Mouse (Mus musculus): Measurements from ENCODE around the gene Upb1. TPM values are rescaled to one million over a fixed set of nuclear protein-coding genes. Genes with fewer than 3 reads are reported as not detected.

The Upb1 gene
- total RNA-seq, 1 experiment: 0.62 TPM

GRCm38 (mm10) chr10:75477034-75477433, 76.1 kb downstream of the Upb1 start:
- TF ChIP-seq ZNF384 (IDR thresholded peaks at IDR 0.05; ENCODE audit: low read depth, low read length) (no peak), HCFC1 (IDR thresholded peaks at IDR 0.05; ENCODE audit: borderline replicate concordance, insufficient read depth, low read length) (no peak), MAFK (IDR thresholded peaks at IDR 0.05; ENCODE audit: insufficient read depth, low read depth, low read length) (no peak), CHD2 (IDR thresholded peaks at IDR 0.05; ENCODE audit: low read depth, low read length) (no peak), ZC3H11A (IDR thresholded peaks at IDR 0.05; ENCODE audit: borderline replicate concordance, low read depth, low read length) (no peak)
- Histone ChIP-seq H3K4me1 (ENCODE audit: control insufficient read depth in 2 of 2, insufficient read depth in 2 of 2, low read length in 2 of 2, poor library complexity in 1 of 2) (0 out of 4 replicates have a peak, but pooled peaks cover 0 to 2% of the 10 kb centered on the region in 2 experiments), H3K27ac (ENCODE audit: insufficient read depth, low read depth, low read length, poor library complexity, severe bottlenecking) (no peak overlapping the region), H3K9ac (ENCODE audit: insufficient read depth, low read depth, low read length, poor library complexity, severe bottlenecking) (no peak overlapping the region), H3K9me3 (ENCODE audit: control insufficient read depth, insufficient read depth, low read depth, low read length) (no peaks in the 10 kb centered on the region), H3K4me3 (ENCODE audit: insufficient read depth in 1 of 2, low read depth in 1 of 2, low read length in 2 of 2, poor library complexity in 1 of 2, severe bottlenecking in 1 of 2) (no peak overlapping the region), H3K36me3 (ENCODE audit: control insufficient read depth, insufficient read depth, low read length, poor library complexity, severe bottlenecking) (no peaks in the 10 kb centered on the region)
- in situ Hi-C loops (cut with MboI; ENCODE audit: low sequenced_read_pairs in 2 of 2, unreplicated experiment in 2 of 2): no loop called here
- DNase-seq (ENCODE audit: low read depth, low spot score): no peak

DNA sequence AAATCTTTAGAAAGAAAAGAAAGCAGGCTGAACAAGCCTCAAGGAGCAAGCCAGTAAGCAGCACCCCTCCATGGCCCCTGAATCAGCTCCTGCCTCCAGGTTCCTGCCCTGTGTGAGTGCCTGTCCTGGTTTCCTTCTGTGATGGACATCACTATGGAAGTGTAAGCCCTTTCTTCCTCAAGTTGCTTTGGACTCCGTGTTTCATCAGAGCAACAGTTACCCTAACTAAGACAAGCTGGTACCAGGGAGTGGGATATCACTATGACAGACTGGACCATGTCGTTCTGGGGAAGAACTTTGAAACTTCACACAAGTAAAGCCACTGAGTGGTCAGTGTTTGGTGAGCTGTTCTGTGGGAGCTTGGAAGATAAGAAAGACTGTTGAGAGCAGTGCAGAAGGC, 79.0 kb downstream of the Upb1 start:
- Histone ChIP-seq H3K4me3 (ENCODE audit: insufficient read depth in 1 of 2, low read depth in 1 of 2, low read length in 2 of 2, poor library complexity in 1 of 2, severe bottlenecking in 1 of 2) (no peak overlapping the region), H3K9me3 (ENCODE audit: control insufficient read depth, insufficient read depth, low read depth, low read length) (no peaks in the 10 kb centered on the region), H3K9ac (ENCODE audit: insufficient read depth, low read depth, low read length, poor library complexity, severe bottlenecking) (no peak overlapping the region), H3K4me1 (ENCODE audit: control insufficient read depth in 2 of 2, insufficient read depth in 2 of 2, low read length in 2 of 2, poor library complexity in 1 of 2) (no peaks in the 10 kb centered on the region), H3K36me3 (ENCODE audit: control insufficient read depth, insufficient read depth, low read length, poor library complexity, severe bottlenecking) (no peaks in the 10 kb centered on the region), H3K27ac (ENCODE audit: insufficient read depth, low read depth, low read length, poor library complexity, severe bottlenecking) (no peak overlapping the region)
- DNase-seq (ENCODE audit: low read depth, low spot score): no peak
- in situ Hi-C loops (cut with MboI; ENCODE audit: low sequenced_read_pairs in 2 of 2, unreplicated experiment in 2 of 2): no loop called here
- TF ChIP-seq ZNF384 (IDR thresholded peaks at IDR 0.05; ENCODE audit: low read depth, low read length) (no peak), HCFC1 (IDR thresholded peaks at IDR 0.05; ENCODE audit: borderline replicate concordance, insufficient read depth, low read length) (no peak), MAFK (IDR thresholded peaks at IDR 0.05; ENCODE audit: insufficient read depth, low read depth, low read length) (no peak), ZC3H11A (IDR thresholded peaks at IDR 0.05; ENCODE audit: borderline replicate concordance, low read depth, low read length) (no peak), CHD2 (IDR thresholded peaks at IDR 0.05; ENCODE audit: low read depth, low read length) (no peak)

DNA sequence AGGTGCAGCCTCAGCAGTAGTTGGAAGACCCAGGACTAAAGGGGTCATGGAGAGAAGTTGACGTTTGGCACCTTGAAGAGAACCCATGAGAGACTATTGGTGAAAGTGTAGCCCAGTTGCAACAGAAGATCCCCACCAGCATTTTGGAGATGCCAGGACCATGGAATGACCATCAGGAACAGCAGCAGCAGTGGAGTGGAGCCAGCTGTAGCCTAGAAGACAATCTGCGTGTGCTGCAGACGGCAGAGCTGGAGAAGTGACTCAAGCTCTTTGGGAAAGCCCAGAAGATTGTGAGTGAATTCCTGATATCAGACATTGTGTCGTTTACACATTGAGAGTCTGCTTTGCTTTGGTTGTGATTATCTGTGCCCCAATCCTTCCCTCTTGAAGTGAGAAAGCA, 80.8 kb downstream of the Upb1 start:
- no peak for TF ChIP-seq MAFK (IDR thresholded peaks at IDR 0.05; ENCODE audit: insufficient read depth, low read depth, low read length)
- no peak for TF ChIP-seq ZNF384 (IDR thresholded peaks at IDR 0.05; ENCODE audit: low read depth, low read length)
- TF ChIP-seq HCFC1 (IDR thresholded peaks at IDR 0.05; ENCODE audit: borderline replicate concordance, insufficient read depth, low read length): no peak
- no peak for TF ChIP-seq ZC3H11A (IDR thresholded peaks at IDR 0.05; ENCODE audit: borderline replicate concordance, low read depth, low read length)
- no peak for TF ChIP-seq CHD2 (IDR thresholded peaks at IDR 0.05; ENCODE audit: low read depth, low read length)
- Histone ChIP-seq H3K9me3 (ENCODE audit: control insufficient read depth, insufficient read depth, low read depth, low read length) (no peaks in the 10 kb centered on the region), H3K36me3 (ENCODE audit: control insufficient read depth, insufficient read depth, low read length, poor library complexity, severe bottlenecking) (no peaks in the 10 kb centered on the region), H3K9ac (ENCODE audit: insufficient read depth, low read depth, low read length, poor library complexity, severe bottlenecking) (no peak overlapping the region), H3K4me3 (ENCODE audit: insufficient read depth in 1 of 2, low read depth in 1 of 2, low read length in 2 of 2, poor library complexity in 1 of 2, severe bottlenecking in 1 of 2) (no peak overlapping the region), H3K4me1 (ENCODE audit: control insufficient read depth in 2 of 2, insufficient read depth in 2 of 2, low read length in 2 of 2, poor library complexity in 1 of 2) (no peaks in the 10 kb centered on the region), H3K27ac (ENCODE audit: insufficient read depth, low read depth, low read length, poor library complexity, severe bottlenecking) (no peak overlapping the region)
- no peak for DNase-seq (ENCODE audit: low read depth, low spot score)
- in situ Hi-C loops (cut with MboI; ENCODE audit: low sequenced_read_pairs in 2 of 2, unreplicated experiment in 2 of 2): no loop called here

- H3K4me3 ChIP-seq (ENCODE audit: insufficient read depth in 1 of 2, low read depth in 1 of 2, low read length in 2 of 2, poor library complexity in 1 of 2, severe bottlenecking in 1 of 2): no peak overlapping the region
- H3K4me1 ChIP-seq (ENCODE audit: control insufficient read depth in 2 of 2, insufficient read depth in 2 of 2, low read length in 2 of 2, poor library complexity in 1 of 2): no peaks in the 10 kb centered on the region
- no peak overlapping the region for H3K9ac ChIP-seq (ENCODE audit: insufficient read depth, low read depth, low read length, poor library complexity, severe bottlenecking)
- H3K27ac ChIP-seq (ENCODE audit: insufficient read depth, low read depth, low read length, poor library complexity, severe bottlenecking): no peak overlapping the region
- no peak for DNase-seq (ENCODE audit: low read depth, low spot score)
- in situ Hi-C loops (cut with MboI; ENCODE audit: low sequenced_read_pairs in 2 of 2, unreplicated experiment in 2 of 2): no loop called here
- no peak for TF ChIP-seq ZNF384 (IDR thresholded peaks at IDR 0.05; ENCODE audit: low read depth, low read length)
- no peak for TF ChIP-seq ZC3H11A (IDR thresholded peaks at IDR 0.05; ENCODE audit: borderline replicate concordance, low read depth, low read length)
- TF ChIP-seq CHD2 (IDR thresholded peaks at IDR 0.05; ENCODE audit: low read depth, low read length): no peak
- TF ChIP-seq HCFC1 (IDR thresholded peaks at IDR 0.05; ENCODE audit: borderline replicate concordance, insufficient read depth, low read length): no peak
- TF ChIP-seq MAFK (IDR thresholded peaks at IDR 0.05; ENCODE audit: insufficient read depth, low read depth, low read length): no peak
- no peaks in the 10 kb centered on the region for H3K9me3 ChIP-seq (ENCODE audit: control insufficient read depth, insufficient read depth, low read depth, low read length)
- H3K36me3 ChIP-seq (ENCODE audit: control insufficient read depth, insufficient read depth, low read length, poor library complexity, severe bottlenecking): no peaks in the 10 kb centered on the region
These were observed 81.4 kb downstream of the Upb1 start for GRCm38 (mm10) chr10:75482271-75482670.

All from ES-E14 (cell line).